Mouse (Mus musculus): Measurements from ENCODE around the gene Slc17a3. TPM values are rescaled to one million over a fixed set of nuclear protein-coding genes. Genes with fewer than 3 reads are reported as not detected.

Slc17a3 gene
- polyA plus RNA-seq, 1 experiment from 2014 or later, result not detected

DNA sequence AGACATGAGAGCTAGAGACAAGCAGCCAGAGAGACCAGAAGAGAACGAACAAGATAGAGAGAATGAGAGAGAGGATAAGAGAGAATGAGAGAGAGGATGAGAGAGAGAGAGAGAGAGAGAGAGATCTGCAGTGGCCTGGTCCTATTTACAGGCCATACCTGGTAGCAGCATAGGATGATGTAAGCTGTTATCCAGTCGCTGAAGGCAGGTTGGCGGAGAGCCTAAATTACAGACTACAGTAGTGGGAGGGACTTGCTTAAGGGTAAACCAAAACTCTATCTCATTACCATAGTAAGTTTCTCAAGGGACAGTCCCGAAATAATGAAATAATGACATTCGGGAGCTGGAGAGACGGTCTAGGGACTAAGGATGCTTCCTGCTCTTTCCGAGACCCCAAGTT is 28.2 kb downstream of the Slc17a3 start, which contains the start of gene Slc17a1:
Gene Slc17a1, plus strand, starts transcription at position 346 of the 400 bp plus-strand sequence.
- H3K9ac ChIP-seq (replicated peaks; ENCODE audit: low read depth, low read length), result no peak within 1 kb of the TSS
- H3K9me3 ChIP-seq (ENCODE audit: control insufficient read depth, low read length), result no peaks in the 10 kb centered on the region
- H3K27ac ChIP-seq (ENCODE audit: low read length), result no peak within 1 kb of the TSS
- no peaks in the 10 kb centered on the region for H3K4me1 ChIP-seq (replicated peaks; ENCODE audit: control insufficient read depth, insufficient read depth, low read length)
- ATAC-seq, result no peak
- H3K36me3 ChIP-seq (ENCODE audit: control insufficient read depth, insufficient read depth), result no peaks in the 10 kb centered on the region
- no peak within 1 kb of the TSS for H3K4me2 ChIP-seq (ENCODE audit: low read length)
- WGBS, result 74% methylated on average over 7 of the region's 7 CpGs
- no peak within 1 kb of the TSS for H3K4me3 ChIP-seq (replicated peaks; ENCODE audit: low read length)
- no peaks in the 10 kb centered on the region for H3K27me3 ChIP-seq (replicated peaks; ENCODE audit: control insufficient read depth, insufficient read depth, low read length)

DNA sequence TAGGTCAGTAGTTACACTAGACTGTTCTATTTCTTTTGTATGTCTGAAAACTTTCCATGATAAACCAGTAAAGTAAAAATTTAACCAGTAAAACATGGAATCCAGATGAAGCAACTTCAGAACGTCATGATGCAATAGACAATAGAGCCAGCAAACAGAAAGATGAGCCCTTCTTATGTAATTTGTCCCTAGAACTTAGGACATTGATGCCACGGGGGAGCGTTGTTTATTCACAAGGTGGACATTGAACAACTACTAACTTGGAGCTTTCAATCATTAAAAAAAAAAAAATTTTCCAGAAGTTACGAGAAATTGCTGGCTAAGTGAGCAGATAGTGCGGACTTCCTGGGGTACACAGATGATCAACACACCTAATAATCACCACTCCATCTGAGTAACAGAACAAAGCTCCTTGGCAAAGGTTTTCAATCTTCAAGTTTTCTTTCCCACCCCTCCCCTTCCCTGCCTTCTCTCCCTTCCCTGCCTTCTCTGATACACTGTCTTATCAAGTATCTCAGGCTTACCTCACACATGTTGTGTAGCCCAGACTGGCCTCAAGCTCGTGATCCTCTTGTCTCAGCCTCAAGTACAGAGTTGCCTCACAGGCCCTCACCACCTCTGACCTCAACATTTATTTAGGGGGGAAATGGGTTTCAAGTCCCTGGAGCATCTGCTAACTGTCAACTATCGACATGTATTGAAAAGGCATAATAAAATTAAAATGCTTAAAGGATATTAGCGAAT is 29.7 kb downstream of the Slc17a3 start:
- H3K9me3 ChIP-seq (ENCODE audit: control insufficient read depth, low read length), result no peaks in the 10 kb centered on the region
- WGBS, result 92% methylated on average over 8 of the region's 8 CpGs
- H3K36me3 ChIP-seq (ENCODE audit: control insufficient read depth, insufficient read depth), result no peaks in the 10 kb centered on the region
- no peak for ATAC-seq
- no peak overlapping the region for H3K27ac ChIP-seq (ENCODE audit: low read length)
- H3K4me1 ChIP-seq (replicated peaks; ENCODE audit: control insufficient read depth, insufficient read depth, low read length), result no peaks in the 10 kb centered on the region
- no peak overlapping the region for H3K9ac ChIP-seq (replicated peaks; ENCODE audit: low read depth, low read length)
- no peak overlapping the region for H3K4me3 ChIP-seq (replicated peaks; ENCODE audit: low read length)
- no peaks in the 10 kb centered on the region for H3K27me3 ChIP-seq (replicated peaks; ENCODE audit: control insufficient read depth, insufficient read depth, low read length)
- H3K4me2 ChIP-seq (ENCODE audit: low read length), result no peak overlapping the region

DNA sequence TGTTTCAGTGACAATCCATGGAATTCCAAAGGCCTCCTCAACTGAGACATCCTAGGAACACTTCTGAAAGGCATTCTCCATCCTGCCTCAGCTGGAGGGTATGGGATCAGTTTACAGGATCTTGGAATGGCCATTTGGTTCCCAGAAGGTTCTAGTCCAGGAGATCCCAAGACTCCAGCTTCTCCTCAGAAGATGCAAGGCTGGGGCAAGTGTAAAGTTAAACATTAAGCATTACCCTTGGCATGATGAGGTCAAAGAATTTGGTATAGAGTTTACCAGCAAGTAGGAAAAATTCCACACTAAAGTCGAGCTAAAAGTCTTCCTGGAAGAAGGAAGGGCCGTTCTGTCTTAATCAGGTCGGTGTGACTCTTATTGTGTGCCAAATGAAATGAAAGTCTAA is 30.8 kb downstream of the Slc17a3 start:
- 85% methylated on average over 3 of the region's 3 CpGs for WGBS
- Histone ChIP-seq H3K4me1 (replicated peaks; ENCODE audit: control insufficient read depth, insufficient read depth, low read length) (no peaks in the 10 kb centered on the region), H3K9me3 (ENCODE audit: control insufficient read depth, low read length) (no peaks in the 10 kb centered on the region), H3K9ac (replicated peaks; ENCODE audit: low read depth, low read length) (no peak overlapping the region), H3K4me3 (replicated peaks; ENCODE audit: low read length) (no peak overlapping the region), H3K36me3 (ENCODE audit: control insufficient read depth, insufficient read depth) (no peaks in the 10 kb centered on the region), H3K4me2 (ENCODE audit: low read length) (no peak overlapping the region), H3K27ac (ENCODE audit: low read length) (no peak overlapping the region), H3K27me3 (replicated peaks; ENCODE audit: control insufficient read depth, insufficient read depth, low read length) (no peaks in the 10 kb centered on the region)
- ATAC-seq, result no peak

DNA sequence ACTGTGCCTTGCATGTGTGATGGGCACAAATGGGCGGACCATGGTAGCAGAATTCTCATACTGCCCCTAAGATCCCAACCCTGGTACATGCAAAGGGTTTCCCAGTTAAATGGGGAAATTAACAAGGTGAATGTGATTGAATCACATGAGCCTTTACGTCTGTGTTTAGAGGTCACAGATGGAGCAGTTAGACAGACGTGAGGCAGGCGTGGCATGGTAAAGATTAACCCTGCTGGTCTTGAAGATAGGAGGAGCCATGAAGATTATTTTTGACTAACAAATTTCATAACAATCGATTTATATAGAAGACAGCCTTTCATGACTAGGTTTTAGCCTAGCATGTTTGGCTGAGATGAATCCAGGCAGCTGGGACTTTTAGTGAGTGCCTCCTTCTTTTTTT is 33.9 kb downstream of the Slc17a3 start:
- no peak for ATAC-seq
- Histone ChIP-seq H3K27ac (ENCODE audit: low read length) (no peak overlapping the region), H3K4me2 (ENCODE audit: low read length) (no peak overlapping the region), H3K9me3 (ENCODE audit: control insufficient read depth, low read length) (no peaks in the 10 kb centered on the region), H3K4me1 (replicated peaks; ENCODE audit: control insufficient read depth, insufficient read depth, low read length) (no peaks in the 10 kb centered on the region), H3K36me3 (ENCODE audit: control insufficient read depth, insufficient read depth) (no peaks in the 10 kb centered on the region), H3K9ac (replicated peaks; ENCODE audit: low read depth, low read length) (no peak overlapping the region), H3K4me3 (replicated peaks; ENCODE audit: low read length) (no peak overlapping the region), H3K27me3 (replicated peaks; ENCODE audit: control insufficient read depth, insufficient read depth, low read length) (no peaks in the 10 kb centered on the region)
- 84% methylated on average over 5 of the region's 5 CpGs for WGBS

DNA sequence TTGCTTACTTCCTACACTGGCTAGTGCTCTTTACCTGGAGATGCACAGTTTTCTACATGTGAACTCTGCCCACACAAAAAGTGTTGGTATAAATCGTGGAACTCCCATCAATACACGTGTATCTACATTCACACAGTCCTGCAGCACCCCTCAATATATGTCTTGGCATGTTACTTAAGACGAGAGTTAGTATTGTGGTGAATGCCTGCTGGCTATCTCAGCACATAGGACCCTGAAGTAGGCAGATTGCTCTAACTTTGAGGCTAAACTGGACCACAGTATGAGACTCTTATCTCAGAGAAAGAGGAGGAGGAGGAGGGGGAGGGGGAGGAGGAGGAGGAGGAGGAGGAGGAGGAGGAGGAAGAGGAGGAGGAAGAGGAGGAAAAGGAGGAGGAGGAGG is 39.9 kb downstream of the Slc17a3 start:
- Histone ChIP-seq H3K4me3 (replicated peaks; ENCODE audit: low read length) (no peak overlapping the region), H3K9ac (replicated peaks; ENCODE audit: low read depth, low read length) (no peak overlapping the region), H3K27ac (ENCODE audit: low read length) (no peak overlapping the region), H3K4me1 (replicated peaks; ENCODE audit: control insufficient read depth, insufficient read depth, low read length) (no peaks in the 10 kb centered on the region), H3K27me3 (replicated peaks; ENCODE audit: control insufficient read depth, insufficient read depth, low read length) (no peaks in the 10 kb centered on the region), H3K9me3 (ENCODE audit: control insufficient read depth, low read length) (no peaks in the 10 kb centered on the region), H3K36me3 (ENCODE audit: control insufficient read depth, insufficient read depth) (no peaks in the 10 kb centered on the region), H3K4me2 (ENCODE audit: low read length) (no peak overlapping the region)
- ATAC-seq, result no peak
- 83% methylated on average over 3 of the region's 3 CpGs for WGBS

DNA sequence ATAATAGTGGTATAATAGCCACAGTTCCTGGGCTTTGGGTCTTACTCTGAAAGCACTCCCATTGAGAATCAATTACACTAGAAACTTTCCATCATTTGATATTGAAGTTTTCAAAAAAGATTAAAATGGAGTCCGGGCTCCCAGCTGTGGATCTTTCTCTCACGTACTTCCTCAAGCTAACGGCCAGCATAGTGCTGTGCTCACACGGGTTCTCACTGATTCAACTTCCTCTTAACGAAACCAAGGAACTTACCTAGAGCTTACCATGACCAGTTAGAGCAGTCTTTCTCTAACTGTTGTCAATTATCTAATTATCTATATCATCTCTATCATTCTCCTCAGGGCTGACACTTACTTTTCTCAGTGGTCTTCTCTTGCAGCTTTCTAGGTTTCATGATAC is 40.4 kb downstream of the Slc17a3 start:
- ATAC-seq, result no peak
- H3K4me2 ChIP-seq (ENCODE audit: low read length), result no peak overlapping the region
- 80% methylated on average over 5 of the region's 5 CpGs for WGBS

DNA sequence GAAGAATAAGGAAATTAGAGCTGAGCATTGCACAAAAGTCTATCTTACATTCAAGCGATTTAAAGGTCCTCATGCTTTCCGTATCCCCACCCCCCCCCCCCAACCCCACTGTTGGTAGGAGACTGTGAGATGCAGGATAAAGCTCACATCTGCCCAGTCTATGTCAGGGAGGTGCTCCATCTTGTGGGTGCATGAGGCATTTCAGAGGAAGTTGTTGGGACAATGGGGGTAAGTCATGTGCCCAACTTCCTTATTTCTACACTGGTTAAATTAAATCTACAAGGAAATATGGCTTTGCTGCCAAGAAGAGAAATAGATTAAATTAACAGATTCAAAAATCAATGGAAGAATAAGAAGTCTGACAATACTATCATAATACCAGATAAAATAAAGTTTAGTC is 46.3 kb downstream of the Slc17a3 start:
- Histone ChIP-seq H3K4me3 (replicated peaks; ENCODE audit: low read length) (no peak overlapping the region), H3K27me3 (replicated peaks; ENCODE audit: control insufficient read depth, insufficient read depth, low read length) (no peaks in the 10 kb centered on the region), H3K9me3 (ENCODE audit: control insufficient read depth, low read length) (no peaks in the 10 kb centered on the region), H3K36me3 (ENCODE audit: control insufficient read depth, insufficient read depth) (no peaks in the 10 kb centered on the region), H3K4me2 (ENCODE audit: low read length) (no peak overlapping the region), H3K27ac (ENCODE audit: low read length) (no peak overlapping the region), H3K4me1 (replicated peaks; ENCODE audit: control insufficient read depth, insufficient read depth, low read length) (no peaks in the 10 kb centered on the region), H3K9ac (replicated peaks; ENCODE audit: low read depth, low read length) (no peak overlapping the region)
- WGBS, result 32% methylated on average over 2 of the region's 2 CpGs
- ATAC-seq, result peak; percentile 57; the same call in 1 of the 2 replicates

More for the DNA sequence above, 40.4 kb downstream of the Slc17a3 start:
- Histone ChIP-seq H3K36me3 (ENCODE audit: control insufficient read depth, insufficient read depth) (no peaks in the 10 kb centered on the region), H3K27ac (ENCODE audit: low read length) (no peak overlapping the region), H3K4me3 (replicated peaks; ENCODE audit: low read length) (no peak overlapping the region), H3K4me1 (replicated peaks; ENCODE audit: control insufficient read depth, insufficient read depth, low read length) (no peaks in the 10 kb centered on the region), H3K9ac (replicated peaks; ENCODE audit: low read depth, low read length) (no peak overlapping the region), H3K9me3 (ENCODE audit: control insufficient read depth, low read length) (no peaks in the 10 kb centered on the region), H3K27me3 (replicated peaks; ENCODE audit: control insufficient read depth, insufficient read depth, low read length) (no peaks in the 10 kb centered on the region)

DNA sequence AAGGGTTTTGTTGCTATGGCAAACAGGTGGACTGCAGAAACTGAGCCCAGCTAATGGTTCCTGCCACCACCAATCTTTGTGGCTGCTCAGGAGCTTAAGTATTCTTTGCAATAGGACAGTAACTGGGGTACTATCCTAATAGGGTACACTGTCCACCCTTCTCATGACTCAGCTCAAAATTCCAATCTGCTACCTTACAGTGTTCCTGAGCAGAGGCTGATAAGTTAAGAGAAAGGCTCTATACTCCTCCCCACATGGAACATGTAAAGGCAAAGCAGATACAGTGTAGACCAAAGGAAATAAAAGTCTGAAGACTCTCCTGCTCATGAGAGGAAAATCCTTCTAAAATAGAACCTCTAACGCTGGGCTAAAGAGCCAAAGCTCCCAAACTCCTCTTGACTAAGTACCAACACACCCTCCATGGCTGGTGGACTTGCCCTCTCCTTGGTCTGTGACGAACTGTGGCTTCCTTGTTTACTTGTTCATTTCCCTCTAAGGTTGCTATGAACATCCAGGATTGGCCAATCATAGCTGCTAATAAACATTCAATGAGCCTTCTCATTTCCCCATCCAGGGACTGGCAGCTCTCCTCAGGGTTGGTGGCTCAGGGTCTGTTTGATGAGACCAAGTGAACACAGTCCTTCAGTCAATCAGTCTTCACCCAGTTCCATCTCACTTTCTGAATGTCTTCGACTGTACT is 47.9 kb downstream of the Slc17a3 start:
- Histone ChIP-seq H3K4me2 (ENCODE audit: low read length) (no peak overlapping the region), H3K27me3 (replicated peaks; ENCODE audit: control insufficient read depth, insufficient read depth, low read length) (no peaks in the 10 kb centered on the region), H3K9me3 (ENCODE audit: control insufficient read depth, low read length) (no peaks in the 10 kb centered on the region), H3K27ac (ENCODE audit: low read length) (no peak overlapping the region), H3K4me3 (replicated peaks; ENCODE audit: low read length) (no peak overlapping the region), H3K4me1 (replicated peaks; ENCODE audit: control insufficient read depth, insufficient read depth, low read length) (no peaks in the 10 kb centered on the region), H3K36me3 (ENCODE audit: control insufficient read depth, insufficient read depth) (no peaks in the 10 kb centered on the region), H3K9ac (replicated peaks; ENCODE audit: low read depth, low read length) (no peak overlapping the region)
- ATAC-seq, result no peak
- WGBS, result 78% methylated on average over 3 of the region's 3 CpGs

DNA sequence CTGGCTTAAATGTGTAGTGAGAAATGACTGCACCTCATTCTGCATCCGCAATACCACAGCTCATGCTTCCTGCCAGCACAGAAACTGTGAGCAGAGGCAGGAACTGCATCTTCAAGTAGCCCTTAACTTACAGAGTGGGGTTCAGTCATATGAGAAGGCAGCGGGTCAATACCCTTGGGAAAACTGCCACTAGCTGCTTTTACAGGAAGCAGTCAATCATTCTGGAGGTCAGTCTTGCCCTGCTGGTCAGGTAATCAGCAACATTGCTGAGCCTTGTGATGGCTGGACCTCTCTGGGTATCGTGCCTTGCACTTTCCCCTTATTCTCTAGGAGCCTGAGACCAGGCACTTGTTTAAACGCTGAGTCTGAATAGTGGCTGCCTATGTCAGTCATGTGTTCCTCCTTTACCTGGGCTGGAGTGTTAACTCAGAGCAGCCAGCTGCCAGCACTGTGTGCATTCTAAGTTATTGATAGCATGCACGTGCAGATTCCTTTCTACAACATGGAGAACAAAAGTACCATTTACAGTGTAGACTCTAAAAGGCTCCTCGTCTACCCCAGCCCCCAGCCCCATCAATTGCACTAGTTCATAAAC is 49.9 kb downstream of the Slc17a3 start:
- ATAC-seq, result no peak
- H3K36me3 ChIP-seq (ENCODE audit: control insufficient read depth, insufficient read depth), result no peaks in the 10 kb centered on the region
- H3K27me3 ChIP-seq (replicated peaks; ENCODE audit: control insufficient read depth, insufficient read depth, low read length), result no peaks in the 10 kb centered on the region
- no peak overlapping the region for H3K9ac ChIP-seq (replicated peaks; ENCODE audit: low read depth, low read length)
- 0 out of 2 replicates have a peak, but pooled peaks cover 2% of the 10 kb centered on the region for H3K4me1 ChIP-seq (replicated peaks; ENCODE audit: control insufficient read depth, insufficient read depth, low read length)
- WGBS, result 79% methylated on average over 6 of the region's 6 CpGs
- H3K4me3 ChIP-seq (replicated peaks; ENCODE audit: low read length), result no peak overlapping the region
- no peak overlapping the region for H3K4me2 ChIP-seq (ENCODE audit: low read length)
- H3K27ac ChIP-seq (ENCODE audit: low read length), result no peak overlapping the region
- H3K9me3 ChIP-seq (ENCODE audit: control insufficient read depth, low read length), result no peaks in the 10 kb centered on the region
